Mouse (Mus musculus) heart, postnatal 36 days (tissue): ENCODE results near the gene Gemin6. TPM values are rescaled to one million over a fixed set of nuclear protein-coding genes. Genes with fewer than 3 reads are reported as not detected.
"Not testable (repeated sequence)": the region's sequence is repeated elsewhere in the genome, so short reads cannot be mapped to it uniquely, and the experiment has no call there.

Source experiments
- DNase-seq, 2 experiments: peaks; one replicate each; pipeline ENCODE4 v3.0.0; 2021 to 2022
- intact Hi-C: fragments of 180-260 bp; cut with DNase I; formaldehyde crosslinking; loops from one replicate; pipeline ENCODE4 v1.15.1; 2025
- total RNA-seq, 2 experiments: library from RNA; stranded (reverse); gene quantifications; 2 replicates each; pipeline ENCODE4 v1.2.3; 2021

The Gemin6 gene
- total RNA-seq, 2 experiments from 2014 or later, result 4.3 to 5.5 TPM

DNA sequence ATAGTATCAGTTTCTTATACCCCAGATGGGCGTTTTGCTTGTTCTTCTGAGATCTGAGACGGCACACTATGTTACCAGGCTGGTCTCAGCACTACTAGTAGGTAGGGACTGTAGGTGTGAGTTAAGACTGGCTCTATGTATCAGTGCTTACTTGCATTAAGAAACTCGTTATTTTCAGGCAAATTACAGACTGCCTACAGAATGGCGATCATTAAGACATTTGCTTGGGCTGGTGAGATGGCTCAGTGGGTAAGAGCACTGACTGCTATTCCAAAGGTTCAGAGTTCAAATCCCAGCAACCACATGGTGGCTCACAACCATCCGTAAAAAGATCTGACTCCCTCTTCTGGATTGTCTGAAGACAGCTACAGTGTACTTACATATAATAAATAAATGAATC lies 901 bp downstream of the Gemin6 start:
- DNase-seq, result not testable (repeated sequence)
- intact Hi-C loops, result loop anchor here (2.0 kb wide), 1 partner anchor 18 kb away; the partner anchor contains the start of genes Srsf7 and Ttc39d

DNA sequence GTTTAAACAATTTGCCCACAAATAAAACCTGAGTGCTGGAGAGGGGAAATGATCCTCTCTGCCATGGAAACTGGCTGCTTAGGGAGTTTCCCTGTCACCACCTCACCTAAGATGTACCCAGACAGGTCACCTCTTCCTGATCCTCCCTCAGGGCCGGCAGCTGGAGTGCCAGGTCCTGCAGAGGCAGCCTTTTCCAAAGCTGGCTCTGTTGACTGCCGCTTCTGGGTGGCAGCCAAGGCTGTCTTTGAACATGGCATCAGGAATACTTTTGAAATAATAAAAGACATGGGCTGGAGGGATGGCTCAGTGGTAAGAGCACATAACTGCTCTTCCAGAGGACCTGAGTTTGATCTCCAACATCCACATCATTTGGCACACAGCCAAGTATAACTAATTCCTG lies 5.2 kb downstream of the Gemin6 start:
- intact Hi-C loops, result no loop called here
- no peak for DNase-seq

DNA sequence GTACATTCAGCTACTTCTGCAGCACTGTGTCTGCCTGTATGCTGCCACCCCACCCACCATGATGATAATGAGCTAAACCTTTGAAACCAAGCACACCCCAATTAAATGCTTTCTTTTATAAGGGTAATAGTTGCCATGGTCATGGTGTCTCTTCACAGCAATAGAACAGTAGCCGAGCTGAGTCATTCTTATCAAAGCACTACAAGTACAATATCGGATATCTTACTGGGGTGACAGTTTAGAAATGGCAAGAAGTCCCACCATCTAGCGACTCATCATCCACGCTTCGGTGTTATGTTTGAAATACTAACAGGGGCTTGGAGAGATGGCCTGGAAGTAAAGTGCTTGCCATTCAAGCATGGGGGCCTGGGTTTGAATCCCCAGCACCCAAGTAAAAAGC lies 9.6 kb downstream of the Gemin6 start:
- intact Hi-C loops, result no loop called here
- no peak for DNase-seq

DNA sequence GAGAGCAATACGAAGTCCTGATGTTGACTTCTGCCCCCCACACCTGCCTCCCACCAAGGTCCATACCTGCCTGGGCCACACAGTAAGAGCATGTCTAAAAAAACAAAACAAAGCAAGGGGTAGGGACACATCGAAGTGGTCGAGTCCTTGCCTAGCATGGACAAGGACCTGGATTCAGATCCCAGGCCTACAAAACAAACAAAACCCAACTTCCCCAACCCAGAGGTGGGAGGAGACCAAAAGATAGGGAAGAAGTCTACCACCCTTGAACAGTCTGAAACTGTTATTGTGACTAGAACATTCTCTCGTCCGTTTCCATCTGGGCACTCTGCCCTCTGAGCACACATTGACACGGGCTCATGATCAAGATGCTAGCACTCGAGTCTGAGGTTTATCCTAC lies 10.1 kb downstream of the Gemin6 start:
- no peak for DNase-seq
- intact Hi-C loops, result no loop called here

DNA sequence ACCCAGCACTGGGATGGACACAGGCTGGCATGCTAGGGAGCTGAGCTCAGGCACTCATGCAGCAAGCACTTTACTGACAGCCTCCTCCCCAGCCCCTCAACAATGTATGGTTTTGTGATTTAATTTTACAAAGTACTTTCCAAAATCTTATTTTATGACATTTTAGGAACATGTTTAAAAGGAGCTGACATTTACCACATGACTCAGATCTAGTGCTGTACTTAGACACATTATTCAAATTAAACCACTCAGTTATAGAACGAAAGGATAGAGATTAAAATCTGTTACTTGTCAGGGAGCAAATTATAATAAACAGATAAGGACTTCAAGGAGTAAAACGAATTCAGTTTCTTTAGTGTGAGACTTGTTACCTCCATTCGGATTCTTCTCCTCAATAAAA lies 11.2 kb downstream of the Gemin6 start:
- no peak for DNase-seq
- intact Hi-C loops, result no loop called here

DNA sequence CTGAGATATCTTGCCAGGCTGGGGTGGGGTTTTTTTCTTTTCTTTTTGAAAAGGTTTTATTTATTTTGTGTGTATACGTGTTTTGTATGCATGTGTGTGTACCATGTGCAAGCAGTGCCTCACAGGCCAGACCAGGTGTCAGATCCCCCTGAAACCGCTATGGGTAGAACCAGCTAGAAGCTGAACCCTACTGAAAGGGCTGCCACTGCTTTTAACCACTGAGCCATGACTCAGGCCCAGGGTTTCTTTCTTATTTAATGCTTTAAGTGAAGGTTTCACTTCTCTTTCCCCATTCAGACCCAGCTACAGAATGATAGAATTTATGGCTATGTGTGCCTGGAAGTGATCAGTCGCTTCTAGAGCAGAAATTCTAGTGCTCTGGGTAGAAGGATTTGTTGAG lies 12.6 kb downstream of the Gemin6 start:
- intact Hi-C loops, result no loop called here

DNA sequence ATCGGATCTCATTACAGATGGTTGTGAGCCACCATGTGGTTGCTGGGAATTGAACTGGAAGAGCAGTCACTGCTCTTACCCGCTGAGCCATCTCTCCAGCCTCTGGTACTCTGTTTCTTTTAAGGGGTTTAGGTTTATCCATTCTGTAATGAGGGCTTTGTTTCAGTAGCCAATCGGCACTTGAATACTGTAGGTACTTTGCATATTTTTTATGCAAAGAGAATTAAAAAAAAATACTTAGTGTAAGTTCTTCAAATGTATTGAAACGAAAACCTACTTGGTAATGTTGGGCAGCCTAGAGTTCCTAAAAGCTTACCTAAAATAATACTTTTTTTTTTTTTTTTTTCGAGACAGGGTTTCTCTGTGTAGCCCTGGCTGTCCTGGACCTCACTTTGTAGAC lies 13.2 kb downstream of the Gemin6 start:
- no peak for DNase-seq
- intact Hi-C loops, result no loop called here

More for the DNA sequence above, 12.6 kb downstream of the Gemin6 start:
- DNase-seq, result no peak

DNA sequence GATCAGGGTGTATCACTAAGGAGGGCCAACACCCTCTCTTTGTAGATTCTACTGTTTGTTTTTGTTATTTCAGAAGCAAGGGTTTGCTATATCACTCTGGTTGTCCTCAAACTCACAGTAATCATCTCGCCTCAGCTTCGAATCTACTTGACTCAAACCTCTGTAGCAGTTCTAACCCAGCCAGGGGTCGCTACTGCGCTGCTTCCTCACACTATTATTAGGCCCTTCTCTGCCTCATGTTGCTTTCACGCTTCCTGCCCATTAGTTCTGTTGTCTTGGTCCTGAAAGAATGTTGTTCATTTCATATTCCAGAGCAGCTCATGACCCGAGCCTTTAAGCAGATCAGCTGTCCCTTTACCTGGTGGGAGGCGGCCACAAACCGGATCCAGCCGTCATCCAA lies 17.4 kb downstream of the Gemin6 start:
- intact Hi-C loops, result no loop called here
- DNase-seq, result no peak

DNA sequence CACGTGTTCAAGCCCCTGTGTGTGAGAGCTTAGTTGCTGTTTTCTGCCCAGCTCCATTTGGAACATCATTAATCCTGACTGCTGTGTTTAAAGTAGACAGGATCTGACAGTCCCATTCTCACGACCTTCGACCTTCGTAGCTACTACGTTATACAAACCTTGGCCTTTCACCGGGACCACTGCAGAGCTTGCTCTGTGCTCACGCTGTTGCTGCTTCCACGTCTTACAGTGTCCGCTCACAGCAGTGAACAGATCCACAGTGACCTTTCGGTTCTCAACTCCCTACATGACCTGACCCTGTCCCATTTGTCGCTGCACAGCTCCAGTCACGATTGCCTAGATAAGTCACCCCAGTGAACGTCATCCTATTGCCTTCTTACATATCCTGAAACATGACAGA lies 18.9 kb downstream of the Gemin6 start:
- DNase-seq, result no peak
- intact Hi-C loops, result no loop called here

DNA sequence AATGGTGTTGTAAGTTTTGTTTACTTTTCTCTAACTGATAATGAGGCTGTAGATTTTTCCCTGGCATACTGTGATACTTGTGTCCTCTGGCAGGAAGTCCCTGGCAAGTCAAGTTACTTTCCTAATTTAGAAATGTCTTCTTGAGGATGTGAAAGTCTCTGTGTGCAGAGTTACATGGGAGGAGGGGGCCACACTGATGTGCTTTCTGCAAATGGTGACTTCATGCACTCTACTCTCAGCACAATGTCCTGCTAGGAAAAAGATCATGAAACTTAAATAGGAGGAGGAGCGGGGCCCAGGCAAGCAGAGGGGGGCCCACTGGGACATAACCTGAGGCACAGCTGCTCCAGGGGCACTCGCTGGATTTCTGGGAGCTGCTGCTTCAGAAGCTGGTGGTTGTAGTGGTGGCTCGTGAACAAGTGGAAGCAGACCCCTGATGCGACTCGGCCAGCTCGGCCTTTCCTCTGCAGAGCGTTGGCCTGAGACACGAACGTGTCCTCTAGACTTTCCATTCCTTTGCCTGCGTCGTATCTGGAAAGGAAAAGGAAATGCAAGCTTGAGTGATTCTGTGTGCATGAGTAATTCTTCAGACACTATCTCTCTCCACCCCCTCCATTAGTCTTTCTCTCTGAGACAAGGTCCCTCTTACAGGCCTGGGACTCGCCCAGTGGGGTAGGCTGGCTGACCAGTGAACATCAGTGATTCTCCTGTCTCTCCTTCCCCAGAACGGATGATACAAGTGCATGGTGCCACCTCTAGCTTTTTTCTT lies 28.7 kb downstream of the Gemin6 start:
- intact Hi-C loops, result no loop called here
- DNase-seq, result peak; percentile 14 to 19

DNA sequence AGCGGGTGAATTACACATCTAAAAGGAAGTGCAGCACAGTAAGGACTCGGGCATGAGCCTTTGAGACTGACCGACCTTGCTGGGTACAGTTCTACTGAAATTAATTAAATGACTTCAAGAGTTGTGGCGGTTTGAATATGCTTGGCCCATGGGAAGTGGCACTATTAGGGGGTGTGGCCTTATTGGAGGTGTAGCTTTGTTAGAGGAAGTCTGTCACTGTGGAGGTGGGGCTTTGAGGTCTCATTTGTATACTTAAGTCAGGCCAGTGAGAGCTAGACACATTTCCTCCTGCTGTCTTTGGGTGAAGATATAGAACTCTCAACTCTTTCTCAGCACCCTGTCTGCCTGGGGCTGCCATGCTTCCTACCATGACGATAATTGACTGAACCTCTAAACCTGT lies 30.2 kb downstream of the Gemin6 start:
- DNase-seq, result peak in 1 of 2 experiments; percentile 10
- intact Hi-C loops, result no loop called here

DNA sequence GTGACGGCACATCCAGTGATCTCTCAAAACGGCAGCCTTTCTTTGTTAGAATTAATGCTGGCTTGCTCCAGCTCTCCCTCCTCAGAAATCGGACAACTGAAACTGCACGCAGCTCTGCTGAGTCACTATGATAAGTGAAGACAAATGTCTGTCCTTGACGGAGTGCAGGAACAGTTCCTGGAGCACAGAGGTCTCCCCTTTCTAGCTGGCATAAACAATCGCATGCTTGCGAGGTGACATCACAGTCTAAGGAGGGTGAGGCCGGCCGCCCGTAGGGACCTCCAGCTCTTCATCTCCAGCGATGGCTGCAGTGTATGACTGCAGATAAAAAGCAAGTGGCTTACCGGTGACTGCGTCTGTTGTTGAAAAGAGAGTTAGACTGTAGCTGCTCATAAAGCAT lies 31.0 kb downstream of the Gemin6 start:
- peak; percentile 65 to 71 for DNase-seq
- intact Hi-C loops, result no loop called here

DNA sequence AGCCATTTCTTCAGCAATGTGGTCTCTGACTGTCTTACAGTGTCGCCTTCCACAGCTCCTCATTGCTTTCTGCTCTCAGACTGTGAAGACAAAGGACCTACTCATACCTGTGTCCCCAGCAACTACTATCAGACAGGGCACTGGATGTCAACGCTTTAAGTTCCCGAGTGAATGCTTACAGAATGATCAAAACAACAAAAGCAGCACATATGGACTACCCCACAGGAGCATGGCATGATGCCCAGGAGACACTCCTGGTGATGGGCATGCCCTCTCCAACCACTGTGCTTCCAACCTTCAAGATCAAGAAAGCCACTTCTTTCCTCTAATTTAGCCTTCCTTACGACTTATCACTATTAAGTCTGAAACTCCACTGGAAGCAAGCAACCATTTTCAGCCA lies 42.8 kb downstream of the Gemin6 start:
- intact Hi-C loops, result no loop called here
- DNase-seq, result no peak

DNA sequence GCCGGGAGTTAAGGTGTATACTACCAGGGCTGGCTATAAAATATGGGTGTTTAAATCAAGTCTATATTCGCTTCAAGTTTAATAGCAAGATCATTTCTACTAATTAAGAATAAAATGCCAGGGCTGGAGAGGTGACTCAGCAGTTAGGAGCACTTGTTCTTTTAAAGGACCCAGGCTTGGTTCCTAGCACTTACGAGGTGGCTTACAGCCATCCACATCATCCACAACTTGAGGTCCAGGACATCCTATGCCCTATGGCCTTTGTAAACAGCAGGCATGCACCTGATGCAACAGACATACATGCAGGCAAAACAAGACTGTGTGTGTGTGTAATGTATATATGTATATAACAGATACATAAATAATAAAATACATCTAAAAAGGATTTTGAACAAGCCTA lies 43.9 kb downstream of the Gemin6 start:
- intact Hi-C loops, result no loop called here
- DNase-seq, result no peak

DNA sequence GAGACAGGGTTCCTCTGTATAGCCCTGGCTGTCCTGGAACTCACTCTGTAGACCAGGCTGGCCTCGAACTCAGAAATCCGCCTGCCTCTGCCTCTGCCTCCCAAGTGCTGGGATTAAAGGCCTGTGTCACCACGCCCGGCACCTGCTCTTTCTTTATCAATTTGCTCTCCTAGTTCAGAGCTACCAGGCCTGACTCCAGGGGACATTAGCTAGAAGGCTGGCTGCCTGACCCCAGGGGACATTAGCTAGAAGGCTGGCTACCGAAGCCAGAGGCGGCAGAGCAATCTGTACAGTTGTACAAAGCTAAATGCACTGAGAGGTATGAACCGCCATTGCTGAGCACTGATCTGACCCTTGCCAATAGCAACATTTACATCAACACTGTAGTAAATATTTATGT lies 46.4 kb downstream of the Gemin6 start:
- DNase-seq, intact Hi-C loops: not testable (repeated sequence)

Other genes starting within 250 kb of the Gemin6 start
- 10 to 100 TPM; 21.0 to 24.5 TPM for gene Hnrnpll, start 162.1 kb upstream of the Gemin6 start, total RNA-seq
- 10 to 100 TPM; 15.0 to 16.8 TPM for gene Galm, start 97.0 kb upstream of the Gemin6 start, total RNA-seq
- 10 to 100 TPM; 30.6 to 44.4 TPM for gene Srsf7, start 17.1 kb upstream of the Gemin6 start, total RNA-seq
- not detected for gene Ttc39d, start 17.0 kb upstream of the Gemin6 start, total RNA-seq
- gene Morn2, start 65.8 kb downstream of the Gemin6 start, total RNA-seq, result 10 to 100 TPM; 14.7 TPM
- 1 to 10 TPM; 5.8 to 6.9 TPM for gene Dhx57, start 66.0 kb downstream of the Gemin6 start, total RNA-seq
- under 1 TPM in 1 of 2 experiments, not detected in 1; 0.46 TPM for gene Arhgef33, start 83.0 kb downstream of the Gemin6 start, total RNA-seq
- gene Gm10190, start 149.1 kb downstream of the Gemin6 start, total RNA-seq, result not detected